Mouse (Mus musculus): ENCODE measurements around the gene Pxdn. TPM values are rescaled to one million over a fixed set of nuclear protein-coding genes. Genes with fewer than 3 reads are reported as not detected.

Gene Pxdn
- polyA plus RNA-seq, 1 experiment from 2014 or later = 5.3 TPM

- ATAC-seq (ENCODE audit: low read depth) = no peak
- H3K4me1 ChIP-seq (ENCODE audit: control insufficient read depth, low read depth, low read length) = no peaks in the 10 kb centered on the region
- no peaks in the 10 kb centered on the region for H3K36me3 ChIP-seq (ENCODE audit: control insufficient read depth, insufficient read depth)
- H3K27ac ChIP-seq (ENCODE audit: low read length) = no peak overlapping the region
- WGBS (ENCODE audit: insufficient replicate concordance) = 29% methylated on average over 3 of the region's 3 CpGs
- H3K9me3 ChIP-seq (replicated peaks; ENCODE audit: control insufficient read depth, low read length) = no peaks in the 10 kb centered on the region
- H3K4me2 ChIP-seq (ENCODE audit: low read depth, low read length) = no peak overlapping the region
- no peak overlapping the region for H3K4me3 ChIP-seq (ENCODE audit: low read depth, low read length)
- H3K9ac ChIP-seq (ENCODE audit: low read depth, low read length) = no peak overlapping the region
- H3K27me3 ChIP-seq (ENCODE audit: control insufficient read depth, insufficient read depth, low read depth, low read length) = no peaks in the 10 kb centered on the region
These were observed 10.5 kb upstream of the Pxdn start for GRCm38 (mm10) chr12:29926896-29927295.

GRCm38 (mm10) chr12:29930591-29930990, 6.8 kb upstream of the Pxdn start:
- Histone ChIP-seq H3K9ac (ENCODE audit: low read depth, low read length) (no peak overlapping the region), H3K4me3 (ENCODE audit: low read depth, low read length) (no peak overlapping the region), H3K9me3 (replicated peaks; ENCODE audit: control insufficient read depth, low read length) (no peaks in the 10 kb centered on the region), H3K36me3 (ENCODE audit: control insufficient read depth, insufficient read depth) (no peaks in the 10 kb centered on the region), H3K27ac (ENCODE audit: low read length) (no peak overlapping the region), H3K4me1 (ENCODE audit: control insufficient read depth, low read depth, low read length) (no peaks in the 10 kb centered on the region), H3K27me3 (ENCODE audit: control insufficient read depth, insufficient read depth, low read depth, low read length) (no peaks in the 10 kb centered on the region), H3K4me2 (ENCODE audit: low read depth, low read length) (no peak overlapping the region)
- WGBS (ENCODE audit: insufficient replicate concordance) = 24% methylated on average over 1 of the region's 1 CpGs
- no peak for ATAC-seq (ENCODE audit: low read depth)

DNA sequence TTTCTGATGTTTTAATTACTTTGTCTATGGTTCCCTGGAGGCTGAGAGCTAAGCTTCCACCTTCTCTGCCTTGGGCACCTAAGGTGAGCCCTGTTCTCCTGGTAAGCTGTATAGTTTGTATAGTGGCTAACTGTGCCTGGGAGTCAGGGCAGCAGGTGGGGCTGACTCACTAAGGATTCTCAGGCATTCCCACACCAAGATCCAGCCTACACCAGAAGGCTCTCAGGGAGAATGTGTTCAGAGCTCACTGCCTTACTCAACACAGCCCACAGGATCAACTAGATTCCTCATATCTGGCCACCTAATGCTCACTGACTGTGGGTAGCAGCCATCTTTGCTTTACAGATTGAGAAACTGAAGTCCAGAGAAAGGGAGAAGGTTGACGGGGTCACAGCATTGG, 4.5 kb upstream of the Pxdn start:
- ATAC-seq (ENCODE audit: low read depth) = no peak

GRCm38 (mm10) chr12:29933501-29933900, 3.9 kb upstream of the Pxdn start:
- Histone ChIP-seq H3K27me3 (ENCODE audit: control insufficient read depth, insufficient read depth, low read depth, low read length) (peaks cover 9% of the 10 kb centered on the region), H3K36me3 (ENCODE audit: control insufficient read depth, insufficient read depth) (no peaks in the 10 kb centered on the region), H3K9me3 (replicated peaks; ENCODE audit: control insufficient read depth, low read length) (no peaks in the 10 kb centered on the region), H3K4me2 (ENCODE audit: low read depth, low read length) (no peak overlapping the region), H3K4me3 (ENCODE audit: low read depth, low read length) (no peak overlapping the region), H3K9ac (ENCODE audit: low read depth, low read length) (no peak overlapping the region), H3K27ac (ENCODE audit: low read length) (no peak overlapping the region), H3K4me1 (ENCODE audit: control insufficient read depth, low read depth, low read length) (no peaks in the 10 kb centered on the region)
- 59% methylated on average over 2 of the region's 2 CpGs for WGBS (ENCODE audit: insufficient replicate concordance)
- ATAC-seq (ENCODE audit: low read depth) = no peak

More for the DNA sequence above, 4.5 kb upstream of the Pxdn start:
- no peak overlapping the region for H3K27ac ChIP-seq (ENCODE audit: low read length)
- 71% methylated on average over 1 of the region's 1 CpGs for WGBS (ENCODE audit: insufficient replicate concordance)
- H3K4me2 ChIP-seq (ENCODE audit: low read depth, low read length) = no peak overlapping the region
- H3K4me1 ChIP-seq (ENCODE audit: control insufficient read depth, low read depth, low read length) = no peaks in the 10 kb centered on the region
- no peak overlapping the region for H3K9ac ChIP-seq (ENCODE audit: low read depth, low read length)
- no peak overlapping the region for H3K4me3 ChIP-seq (ENCODE audit: low read depth, low read length)
- peaks cover 3% of the 10 kb centered on the region for H3K27me3 ChIP-seq (ENCODE audit: control insufficient read depth, insufficient read depth, low read depth, low read length)
- H3K36me3 ChIP-seq (ENCODE audit: control insufficient read depth, insufficient read depth) = no peaks in the 10 kb centered on the region
- H3K9me3 ChIP-seq (replicated peaks; ENCODE audit: control insufficient read depth, low read length) = no peaks in the 10 kb centered on the region

GRCm38 (mm10) chr12:29934120-29934581, 3.3 kb upstream of the Pxdn start:
- no peak for ATAC-seq (ENCODE audit: low read depth)
- H3K27ac ChIP-seq (ENCODE audit: low read length) = no peak overlapping the region
- no peaks in the 10 kb centered on the region for H3K4me1 ChIP-seq (ENCODE audit: control insufficient read depth, low read depth, low read length)
- H3K9ac ChIP-seq (ENCODE audit: low read depth, low read length) = no peak overlapping the region
- no peak overlapping the region for H3K4me2 ChIP-seq (ENCODE audit: low read depth, low read length)
- H3K9me3 ChIP-seq (replicated peaks; ENCODE audit: control insufficient read depth, low read length) = no peaks in the 10 kb centered on the region
- 50% methylated on average over 8 of the region's 8 CpGs for WGBS (ENCODE audit: insufficient replicate concordance)
- no peaks in the 10 kb centered on the region for H3K36me3 ChIP-seq (ENCODE audit: control insufficient read depth, insufficient read depth)
- no peak overlapping the region for H3K4me3 ChIP-seq (ENCODE audit: low read depth, low read length)
- peaks cover 15% of the 10 kb centered on the region for H3K27me3 ChIP-seq (ENCODE audit: control insufficient read depth, insufficient read depth, low read depth, low read length)

- no peak overlapping the region for H3K27ac ChIP-seq (ENCODE audit: low read length)
- H3K9me3 ChIP-seq (replicated peaks; ENCODE audit: control insufficient read depth, low read length) = no peaks in the 10 kb centered on the region
- no peaks in the 10 kb centered on the region for H3K36me3 ChIP-seq (ENCODE audit: control insufficient read depth, insufficient read depth)
- H3K9ac ChIP-seq (ENCODE audit: low read depth, low read length) = no peak overlapping the region
- H3K27me3 ChIP-seq (ENCODE audit: control insufficient read depth, insufficient read depth, low read depth, low read length) = peaks cover 17% of the 10 kb centered on the region
- under 1% methylated on average over 49 of the region's 49 CpGs for WGBS (ENCODE audit: insufficient replicate concordance)
- no peaks in the 10 kb centered on the region for H3K4me1 ChIP-seq (ENCODE audit: control insufficient read depth, low read depth, low read length)
- H3K4me2 ChIP-seq (ENCODE audit: low read depth, low read length) = peak overlapping the region; percentile 13; the same call in 1 of the 2 replicates
- no peak for ATAC-seq (ENCODE audit: low read depth)
- H3K4me3 ChIP-seq (ENCODE audit: low read depth, low read length) = peak overlapping the region; percentile 44
These were observed 505 bp downstream of the Pxdn start for GRCm38 (mm10) chr12:29937851-29938375.

GRCm38 (mm10) chr12:29938376-29939041, 1.1 kb downstream of the Pxdn start:
- no peaks in the 10 kb centered on the region for H3K9me3 ChIP-seq (replicated peaks; ENCODE audit: control insufficient read depth, low read length)
- H3K27ac ChIP-seq (ENCODE audit: low read length) = no peak overlapping the region
- no peaks in the 10 kb centered on the region for H3K4me1 ChIP-seq (ENCODE audit: control insufficient read depth, low read depth, low read length)
- peak overlapping the region; percentile 44 for H3K4me3 ChIP-seq (ENCODE audit: low read depth, low read length)
- H3K4me2 ChIP-seq (ENCODE audit: low read depth, low read length) = peak overlapping the region; percentile 30; the same call in 1 of the 2 replicates
- no peak overlapping the region for H3K9ac ChIP-seq (ENCODE audit: low read depth, low read length)
- ATAC-seq (ENCODE audit: low read depth) = no peak; the same call in 1 of the 2 replicates
- peaks cover 17% of the 10 kb centered on the region for H3K27me3 ChIP-seq (ENCODE audit: control insufficient read depth, insufficient read depth, low read depth, low read length)
- WGBS (ENCODE audit: insufficient replicate concordance) = 1% methylated on average over 40 of the region's 40 CpGs
- H3K36me3 ChIP-seq (ENCODE audit: control insufficient read depth, insufficient read depth) = no peaks in the 10 kb centered on the region

DNA sequence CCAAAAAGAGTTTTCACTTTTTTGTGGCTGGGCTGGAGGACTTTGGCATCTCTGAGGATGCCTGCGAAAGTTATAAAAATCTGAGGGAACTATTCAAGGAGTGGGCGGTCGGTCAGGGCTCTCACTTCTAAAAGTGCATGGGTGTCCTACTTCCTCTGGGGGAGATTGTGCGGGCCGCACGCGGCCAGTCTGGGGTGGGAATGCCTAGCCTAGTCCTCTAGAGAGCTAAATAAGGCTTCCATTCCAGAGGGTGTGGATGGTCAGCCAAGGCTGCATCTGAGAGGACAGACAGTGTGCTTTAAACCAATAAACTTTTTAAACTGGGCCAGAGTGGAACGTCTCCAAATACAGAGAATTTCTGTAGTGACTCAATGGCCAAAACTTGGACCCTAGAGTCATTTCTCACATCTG, 1.9 kb downstream of the Pxdn start:
- H3K36me3 ChIP-seq (ENCODE audit: control insufficient read depth, insufficient read depth) = no peaks in the 10 kb centered on the region
- H3K27me3 ChIP-seq (ENCODE audit: control insufficient read depth, insufficient read depth, low read depth, low read length) = peaks cover 17% of the 10 kb centered on the region
- 0 out of 2 replicates have a peak overlapping the region, but pooled peaks have one; percentile 44 for H3K4me3 ChIP-seq (ENCODE audit: low read depth, low read length)
- no peak for ATAC-seq (ENCODE audit: low read depth)
- no peaks in the 10 kb centered on the region for H3K9me3 ChIP-seq (replicated peaks; ENCODE audit: control insufficient read depth, low read length)
- WGBS (ENCODE audit: insufficient replicate concordance) = 28% methylated on average over 8 of the region's 8 CpGs
- H3K4me1 ChIP-seq (ENCODE audit: control insufficient read depth, low read depth, low read length) = no peaks in the 10 kb centered on the region
- no peak overlapping the region for H3K9ac ChIP-seq (ENCODE audit: low read depth, low read length)
- no peak overlapping the region for H3K27ac ChIP-seq (ENCODE audit: low read length)
- H3K4me2 ChIP-seq (ENCODE audit: low read depth, low read length) = no peak overlapping the region; the same call in 1 of the 2 replicates

- H3K27ac ChIP-seq (ENCODE audit: low read length) = no peak overlapping the region
- no peaks in the 10 kb centered on the region for H3K9me3 ChIP-seq (replicated peaks; ENCODE audit: control insufficient read depth, low read length)
- H3K27me3 ChIP-seq (ENCODE audit: control insufficient read depth, insufficient read depth, low read depth, low read length) = peaks cover 17% of the 10 kb centered on the region
- H3K9ac ChIP-seq (ENCODE audit: low read depth, low read length) = no peak overlapping the region
- 42% methylated on average over 2 of the region's 2 CpGs for WGBS (ENCODE audit: insufficient replicate concordance)
- H3K36me3 ChIP-seq (ENCODE audit: control insufficient read depth, insufficient read depth) = no peaks in the 10 kb centered on the region
- ATAC-seq (ENCODE audit: low read depth) = no peak
- H3K4me1 ChIP-seq (ENCODE audit: control insufficient read depth, low read depth, low read length) = no peaks in the 10 kb centered on the region
- no peak overlapping the region for H3K4me2 ChIP-seq (ENCODE audit: low read depth, low read length)
- no peak overlapping the region for H3K4me3 ChIP-seq (ENCODE audit: low read depth, low read length)
These were observed 5.0 kb downstream of the Pxdn start for GRCm38 (mm10) chr12:29942435-29942834.
